Mouse (Mus musculus) neural tube, embryonic 10.5 days (tissue): Measurements from ENCODE around the gene Nhsl2.

ENCODE experiments used
- DNase-seq: peaks from one replicate; pipeline ENCODE4 v3.0.0-alpha.2; 2017; ENCODE audit warnings: low spot score; ENCODE audit errors: extremely low spot score

Nhsl2 gene

DNA sequence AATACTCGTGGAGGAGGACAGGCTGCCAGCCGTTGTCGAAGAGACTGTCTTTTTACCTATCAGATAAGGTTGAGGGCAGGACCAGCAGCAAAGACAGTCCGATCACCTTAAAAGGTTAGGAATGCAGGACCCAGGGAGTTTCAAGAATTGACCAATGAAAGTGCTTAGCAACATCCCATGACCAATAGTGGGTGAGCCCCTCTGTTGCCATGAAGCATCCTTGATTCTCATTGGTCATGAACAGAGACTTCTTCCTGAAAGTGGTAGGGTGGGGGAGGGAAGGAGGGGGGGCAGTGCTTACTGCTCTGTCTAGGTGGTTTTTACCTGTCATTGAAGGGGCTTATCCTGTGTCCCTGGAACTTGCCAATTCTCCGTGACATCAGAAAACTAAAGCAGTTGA, 130.1 kb downstream of the Nhsl2 start:
- no peak for DNase-seq

DNA sequence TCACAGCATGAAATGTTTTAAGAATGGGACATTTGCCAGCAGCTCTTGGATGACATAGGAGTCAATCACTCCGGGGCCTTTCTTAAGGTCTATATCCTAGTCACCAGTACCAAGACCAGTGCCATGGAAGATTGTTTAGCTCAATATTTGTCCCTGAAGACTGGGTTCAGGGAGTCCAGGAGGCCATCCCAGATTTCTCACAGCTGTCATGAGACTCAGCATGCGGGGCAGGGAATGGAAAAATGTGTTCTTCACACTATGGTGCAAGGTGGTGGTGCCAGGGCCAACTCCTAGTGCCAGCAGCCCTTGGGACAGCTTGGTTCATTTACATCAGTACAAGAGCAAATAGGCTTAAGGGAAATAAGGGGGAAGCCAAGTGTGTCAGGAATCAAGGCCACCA, 131.4 kb downstream of the Nhsl2 start:
- no peak for DNase-seq

DNA sequence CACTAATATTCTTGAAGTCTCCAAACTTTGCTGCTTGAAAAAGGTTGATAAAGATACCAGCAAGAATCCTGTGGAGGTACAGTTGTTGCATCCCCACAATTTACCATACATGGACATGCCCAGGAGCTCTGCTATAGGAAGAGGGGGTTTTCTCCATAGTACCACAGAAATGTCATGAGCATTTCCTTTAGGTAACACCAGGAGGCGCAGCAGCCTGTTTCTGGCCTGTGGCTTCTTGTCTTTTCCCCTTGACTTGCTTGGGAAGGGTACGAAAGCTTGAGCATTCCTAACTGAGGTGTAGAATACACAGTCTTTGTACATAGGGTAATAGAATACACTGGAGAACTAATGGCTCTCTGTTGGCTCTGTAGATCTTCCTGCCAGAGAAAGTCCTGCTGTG, 132.3 kb downstream of the Nhsl2 start:
- no peak for DNase-seq

DNA sequence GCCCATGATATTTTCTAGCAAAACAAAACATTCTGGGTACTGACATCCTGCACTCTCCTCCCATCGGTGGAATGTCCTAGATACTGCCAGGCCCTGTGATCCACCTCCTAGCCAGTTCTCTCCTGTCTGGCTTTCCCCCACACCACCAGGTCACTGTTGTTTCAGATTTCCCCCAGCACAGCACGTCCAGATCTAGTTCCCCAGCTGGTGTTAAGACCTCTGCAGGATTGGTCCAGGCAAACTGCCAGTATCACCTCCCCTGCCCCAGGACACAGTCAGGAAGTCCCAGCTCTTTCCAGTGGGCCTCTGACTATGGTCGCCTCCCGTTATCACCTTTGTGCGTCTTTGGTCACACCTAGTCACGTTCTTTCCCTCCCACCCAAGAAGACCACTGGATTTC, 134.5 kb downstream of the Nhsl2 start:
- DNase-seq = no peak

DNA sequence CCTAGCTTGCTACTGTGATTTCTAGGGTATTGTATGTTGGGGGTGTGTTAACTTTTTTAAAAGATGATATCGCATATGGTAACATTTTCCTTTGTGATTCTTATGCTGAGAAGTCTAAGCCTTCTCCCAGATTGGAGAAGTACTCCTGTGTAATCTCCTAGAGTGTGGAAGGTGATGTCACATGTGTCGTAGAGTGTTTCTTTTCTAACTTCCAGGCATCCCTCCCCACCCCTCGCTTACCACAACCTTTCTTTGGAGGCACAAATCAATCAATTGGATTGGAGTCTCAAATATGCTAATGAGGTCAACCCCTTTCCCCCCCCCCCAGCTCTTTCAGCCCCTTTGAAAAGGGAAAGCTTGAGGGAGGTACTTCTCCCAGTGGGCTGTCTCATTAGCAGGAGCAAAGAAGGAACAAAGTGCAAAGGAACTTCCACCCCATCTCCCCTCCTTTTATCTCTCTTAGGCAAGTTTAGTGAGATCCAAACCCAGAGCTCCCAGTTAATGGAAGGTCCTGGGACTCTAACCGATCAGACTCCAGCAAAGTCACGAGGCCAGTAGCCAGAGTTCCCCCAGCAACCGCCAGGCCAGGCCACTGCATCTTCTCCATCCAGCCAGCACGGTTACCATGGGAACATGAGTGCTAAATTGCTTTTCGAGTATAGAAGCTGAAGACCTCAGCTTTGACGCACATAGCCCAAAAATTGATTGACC, 137.6 kb downstream of the Nhsl2 start:
- peak; percentile 21 for DNase-seq

DNA sequence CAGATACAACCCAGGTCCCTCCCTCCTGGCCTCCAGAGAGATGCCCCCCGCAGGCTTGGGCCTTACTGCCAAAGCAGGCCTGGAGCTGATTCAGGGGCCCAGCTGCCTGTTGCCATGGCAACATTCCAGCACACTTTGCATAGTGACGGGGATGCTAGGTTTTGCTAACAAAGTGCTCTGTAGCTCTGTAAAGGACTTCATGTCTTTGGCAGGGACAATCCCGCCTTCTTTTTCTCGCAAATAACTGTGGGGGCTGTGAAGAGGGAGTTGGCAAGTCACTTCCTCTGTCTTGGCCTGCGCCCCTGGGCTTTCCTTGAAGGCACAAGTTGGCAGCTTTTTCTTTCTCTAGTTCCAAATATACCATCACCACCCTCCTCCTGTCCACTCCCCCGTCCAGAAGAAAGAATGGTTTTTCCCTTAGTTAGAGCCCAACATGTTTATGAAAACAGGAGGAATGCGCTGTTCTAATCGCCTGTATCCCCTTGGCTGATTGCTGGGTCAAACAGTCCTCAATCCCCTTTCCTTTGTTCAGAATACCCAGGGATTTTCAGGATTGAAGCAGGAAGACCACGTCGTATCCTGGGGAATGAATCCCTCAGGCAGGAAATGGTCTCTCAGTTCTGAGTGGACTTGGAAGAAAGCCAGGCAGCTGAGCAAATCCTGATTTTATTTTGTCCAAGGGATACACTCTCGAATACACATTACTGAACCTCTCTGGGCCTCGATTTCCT, 144.8 kb downstream of the Nhsl2 start:
- peak; percentile 46 for DNase-seq

DNA sequence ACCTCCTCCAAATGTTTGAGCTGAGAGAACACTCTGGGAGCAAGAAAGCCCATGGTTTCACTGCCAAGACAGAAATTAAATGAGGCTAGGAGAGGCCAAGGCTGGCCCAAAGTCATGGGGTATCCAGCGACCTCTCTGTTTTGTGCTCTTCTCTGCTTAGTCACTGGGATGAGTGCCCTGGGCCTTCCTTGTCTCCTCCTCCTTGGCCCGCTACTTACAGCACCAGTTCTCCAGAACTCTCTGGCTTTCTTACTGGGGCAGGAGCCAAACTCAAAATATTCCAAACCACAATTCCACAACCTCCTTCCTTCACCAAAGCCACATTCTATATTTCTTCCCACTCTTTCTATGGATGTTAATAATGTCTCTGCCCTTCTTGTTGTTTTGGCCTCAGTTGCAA, 147.5 kb downstream of the Nhsl2 start:
- no peak for DNase-seq

DNA sequence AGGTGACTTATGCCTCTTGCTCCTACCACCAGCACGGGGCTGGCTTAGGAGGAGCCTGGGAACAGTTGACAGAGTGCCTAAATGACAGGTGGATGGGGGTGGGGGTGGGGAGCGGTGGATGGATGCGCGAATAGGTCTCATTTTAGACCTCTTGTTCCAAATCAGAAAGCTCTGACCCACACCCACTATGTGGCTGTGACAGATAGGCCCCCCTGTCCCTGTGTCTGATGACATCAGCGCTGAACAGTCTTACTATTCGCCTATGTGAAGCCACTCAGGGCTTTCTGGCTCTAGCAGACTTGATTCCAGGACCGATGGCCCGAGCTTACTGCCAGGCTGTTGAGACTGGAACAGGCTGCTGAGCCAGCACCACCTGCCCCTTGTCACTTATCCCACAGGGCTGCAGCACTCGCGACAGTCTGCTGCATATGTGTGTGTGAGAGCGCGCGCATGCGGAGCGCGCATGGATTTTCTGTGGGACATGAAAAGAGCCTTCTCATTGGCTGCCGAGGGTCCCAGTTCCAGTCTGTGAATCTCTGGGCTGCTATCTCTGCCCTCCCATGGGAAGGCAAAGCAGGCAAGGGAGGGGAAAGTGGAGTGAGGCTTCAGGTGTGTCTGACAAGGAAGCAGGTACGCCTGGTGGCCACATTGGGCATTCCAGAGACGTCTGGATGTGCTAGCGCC, 154.6 kb downstream of the Nhsl2 start:
- no peak for DNase-seq

DNA sequence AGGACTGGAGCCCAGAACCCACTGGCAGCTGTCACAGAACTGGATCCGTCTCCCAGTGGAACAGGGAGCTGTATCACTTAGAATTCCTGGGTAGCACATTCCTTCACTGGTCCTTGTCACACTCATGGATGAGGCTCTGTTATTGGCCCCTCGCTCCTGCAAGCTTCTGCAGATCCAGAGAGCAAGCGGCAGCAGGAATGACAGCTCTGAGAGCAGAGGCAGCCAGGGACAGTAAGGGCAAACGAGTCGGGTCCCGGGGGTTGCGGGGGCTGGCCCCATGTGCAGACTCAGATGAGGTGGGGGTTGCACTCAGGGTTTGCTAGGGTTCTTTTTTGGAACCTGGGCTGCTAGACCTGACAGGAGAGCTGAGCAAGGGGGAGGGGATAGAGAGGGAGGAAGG, 155.2 kb downstream of the Nhsl2 start:
- DNase-seq = no peak

DNA sequence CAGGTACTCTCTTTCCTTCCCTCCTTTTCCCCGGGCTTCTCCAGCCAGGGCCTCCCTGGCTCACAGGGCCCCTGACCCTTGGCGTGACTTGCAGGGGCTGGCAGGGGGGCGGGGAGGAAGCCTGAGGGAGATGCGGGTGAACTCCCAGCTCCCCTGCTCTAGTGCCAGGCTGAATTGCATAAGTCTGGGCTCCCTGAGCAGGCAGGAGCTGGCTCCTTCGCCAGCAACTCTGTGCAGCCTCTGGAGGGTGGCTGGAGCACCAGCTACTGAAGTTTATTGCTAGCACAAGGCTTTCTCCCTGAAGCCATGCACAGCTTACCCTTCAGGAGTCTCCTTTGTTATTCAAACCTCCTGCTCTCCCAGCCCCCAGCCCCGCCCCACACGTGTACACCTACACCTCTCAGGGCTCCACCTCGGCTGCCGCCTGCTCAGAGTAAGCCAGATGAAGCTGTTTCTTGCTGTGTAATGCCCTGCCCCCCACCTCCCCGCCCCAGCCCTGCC, 156.0 kb downstream of the Nhsl2 start:
- DNase-seq = peak; percentile 21

DNA sequence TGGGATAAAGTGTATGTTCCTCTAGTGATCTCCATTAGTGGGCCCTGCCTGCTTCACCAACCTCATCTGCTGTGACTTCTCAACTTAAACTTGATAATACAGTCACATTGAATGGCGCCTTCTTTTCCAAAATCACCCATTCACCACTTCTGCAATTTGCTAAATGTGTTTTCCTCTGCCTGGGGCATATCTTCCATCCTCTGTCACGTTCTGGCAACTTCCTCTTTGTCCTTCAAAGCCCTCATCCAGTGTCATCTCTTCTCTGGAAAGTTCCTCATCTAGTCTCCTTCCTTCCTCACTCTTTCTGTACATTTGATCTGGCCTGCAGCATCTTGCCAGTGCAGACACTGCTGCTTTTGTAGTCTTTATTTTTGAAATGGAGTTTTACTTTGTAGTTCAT, 158.8 kb downstream of the Nhsl2 start:
- no peak for DNase-seq

DNA sequence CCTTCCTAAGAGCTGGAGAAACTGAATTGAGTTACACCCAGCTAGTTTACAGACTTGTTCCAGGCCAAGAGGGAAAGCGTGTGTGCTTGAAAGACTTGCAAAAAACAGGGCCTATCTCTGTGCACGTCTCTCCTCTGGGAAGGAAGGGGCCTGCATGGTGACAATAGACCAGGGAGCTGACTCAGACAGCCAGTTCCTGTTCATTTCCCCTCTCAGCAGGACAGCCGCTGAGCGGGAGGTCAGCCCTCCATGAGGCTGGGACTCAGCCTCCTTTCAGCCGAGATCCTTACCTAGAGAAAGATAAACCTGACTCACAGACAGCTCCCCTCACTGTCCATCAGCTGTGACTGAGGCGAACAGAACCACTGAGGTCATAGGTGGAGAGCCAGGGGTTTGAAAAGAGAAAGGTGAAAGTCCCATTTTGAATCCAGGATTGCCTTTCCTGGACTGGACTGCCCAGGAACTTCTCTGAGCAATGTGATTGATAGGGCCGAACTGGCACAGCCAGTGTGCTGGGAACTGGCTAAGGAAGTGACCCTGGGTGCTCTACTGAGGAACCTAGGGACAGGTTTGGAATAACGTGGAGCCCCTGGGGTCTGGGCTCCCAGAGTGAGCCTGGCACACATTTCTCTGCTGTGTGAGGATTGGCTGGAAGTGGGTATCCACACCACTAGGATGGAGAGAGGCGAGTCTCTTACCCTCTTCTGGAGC, 168.2 kb downstream of the Nhsl2 start:
- no peak for DNase-seq

DNA sequence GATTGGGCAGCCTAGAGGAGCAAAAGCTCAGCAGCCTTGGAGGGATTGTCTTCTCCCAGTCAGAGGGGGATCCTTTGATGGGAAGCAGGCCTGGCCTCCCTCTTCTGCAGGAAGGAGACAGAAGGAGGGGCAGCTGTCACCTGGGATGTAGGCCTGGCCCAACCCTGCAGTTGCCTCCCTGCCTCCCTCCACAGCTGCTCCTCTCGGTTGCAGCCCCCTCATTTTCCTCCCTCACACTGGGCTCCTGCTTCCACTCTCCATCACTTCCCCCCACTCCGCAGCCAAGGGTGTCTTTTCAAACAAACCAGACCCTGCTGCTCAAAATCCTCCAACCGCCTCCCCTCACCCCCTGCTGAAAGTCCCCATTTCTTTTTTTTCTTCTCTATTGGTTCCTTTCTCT, 169.7 kb downstream of the Nhsl2 start:
- DNase-seq = no peak

DNA sequence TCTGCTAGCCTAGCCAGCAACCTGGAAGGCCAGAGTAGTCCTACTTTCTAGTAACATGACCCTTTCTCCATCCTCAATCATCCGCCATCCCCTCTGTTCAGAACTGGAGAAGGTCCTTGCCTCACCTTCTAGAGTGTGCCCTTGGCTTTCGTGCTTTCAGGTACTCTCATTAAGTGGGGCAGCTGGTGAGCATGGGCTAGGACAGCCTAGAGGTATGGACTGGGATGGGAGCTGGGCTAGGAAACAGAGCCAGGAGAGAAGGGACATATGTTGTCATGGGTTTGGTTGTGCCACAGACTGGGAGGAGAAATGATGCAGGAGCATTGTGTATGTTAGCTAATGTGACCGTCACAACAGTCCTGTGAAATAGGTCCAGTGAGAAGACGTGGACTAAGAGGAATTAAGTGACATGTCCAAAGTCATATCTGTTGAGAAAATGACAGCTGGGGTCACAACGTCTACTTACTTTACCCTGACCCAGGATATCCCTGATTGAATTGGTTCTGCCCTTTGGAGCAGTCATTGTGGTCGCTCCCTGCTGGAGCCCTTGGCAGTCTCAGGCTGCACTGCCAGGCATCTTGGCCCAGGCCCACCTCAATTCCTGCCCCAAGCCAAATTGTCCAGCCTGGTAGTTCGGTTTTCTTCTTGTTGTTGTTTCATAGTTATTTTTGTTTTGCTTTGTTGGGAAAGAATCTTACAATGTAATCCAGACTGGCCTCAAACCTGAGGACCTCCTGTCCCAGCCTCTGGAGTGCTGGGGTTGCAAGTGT, 170.5 kb downstream of the Nhsl2 start:
- no peak for DNase-seq

DNA sequence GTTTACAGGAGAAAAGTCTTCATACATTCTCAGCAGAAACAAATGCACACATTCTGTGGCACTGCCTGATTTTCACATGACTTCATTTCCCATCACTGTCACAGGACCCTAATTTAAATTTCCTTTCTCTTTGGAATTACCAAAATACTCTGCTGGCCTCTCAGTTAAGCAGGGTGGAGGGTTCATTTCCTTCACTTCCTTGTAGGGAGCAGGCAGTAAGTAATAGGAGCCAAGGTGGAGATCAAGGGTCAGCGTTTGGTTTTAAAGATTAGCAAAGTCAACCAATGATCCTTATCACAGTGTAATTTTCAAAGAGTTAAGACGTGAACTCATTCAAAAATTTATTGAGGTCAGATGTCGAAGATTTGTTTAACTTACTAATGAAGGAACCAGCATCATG, 175.8 kb downstream of the Nhsl2 start:
- DNase-seq = no peak

DNA sequence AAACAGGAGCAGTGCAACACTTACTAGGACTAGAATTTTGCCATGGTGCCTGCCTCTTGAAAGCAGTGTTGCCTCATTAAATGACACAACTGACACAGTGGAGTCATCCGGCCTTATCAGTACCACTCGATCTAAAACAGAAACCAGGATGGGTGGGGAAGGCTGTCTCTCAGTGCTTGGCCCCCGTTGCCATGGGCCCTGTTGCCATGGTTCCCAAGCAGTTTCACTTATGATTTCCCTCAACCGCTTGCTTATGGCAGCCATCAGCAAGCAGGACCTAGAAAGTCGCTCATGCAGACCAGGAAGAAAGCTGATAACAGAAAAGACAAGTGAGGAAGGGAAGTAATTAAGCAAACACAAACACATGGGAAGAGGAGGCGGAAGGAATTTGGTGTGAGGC, 182.7 kb downstream of the Nhsl2 start:
- no peak for DNase-seq

DNA sequence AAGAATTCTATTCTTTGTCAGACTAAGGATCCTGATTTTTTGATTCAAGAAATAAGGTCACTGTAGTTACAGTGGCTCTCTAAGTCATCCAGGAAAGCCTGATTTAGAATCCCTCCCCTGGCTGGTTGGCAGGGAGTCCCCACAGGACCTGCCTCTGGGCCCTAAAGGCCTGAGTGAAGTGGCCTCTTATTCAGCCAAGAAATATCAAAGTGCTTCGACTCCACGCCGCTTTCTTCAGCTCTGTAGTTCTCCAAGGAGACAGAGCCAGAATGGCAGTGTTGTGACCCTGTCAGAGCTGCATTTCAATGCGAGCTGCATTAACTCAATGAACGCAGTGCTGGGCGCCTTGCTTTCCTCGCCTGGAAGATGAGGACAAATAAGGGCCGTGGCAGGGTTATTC, 183.2 kb downstream of the Nhsl2 start:
- DNase-seq = no peak

DNA sequence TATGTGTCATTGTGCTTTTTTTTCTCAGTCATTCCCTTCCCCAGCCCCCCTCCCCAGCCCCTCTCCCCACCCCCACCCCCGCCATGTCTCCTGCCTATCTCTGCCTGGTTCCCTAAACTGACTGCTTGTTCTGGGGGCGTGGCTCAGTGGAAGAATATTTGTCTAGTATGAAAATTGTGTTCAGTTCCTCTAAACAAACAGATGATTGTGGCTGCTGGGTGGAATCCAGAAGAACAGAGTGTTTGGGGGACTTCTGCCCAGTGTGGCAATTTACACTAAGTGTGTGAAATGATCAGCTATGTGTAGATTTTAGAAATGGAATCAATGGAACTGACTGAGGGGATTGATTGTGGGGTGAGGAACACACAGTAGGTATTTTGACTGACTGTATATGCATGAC, 184.4 kb downstream of the Nhsl2 start:
- no peak for DNase-seq

DNA sequence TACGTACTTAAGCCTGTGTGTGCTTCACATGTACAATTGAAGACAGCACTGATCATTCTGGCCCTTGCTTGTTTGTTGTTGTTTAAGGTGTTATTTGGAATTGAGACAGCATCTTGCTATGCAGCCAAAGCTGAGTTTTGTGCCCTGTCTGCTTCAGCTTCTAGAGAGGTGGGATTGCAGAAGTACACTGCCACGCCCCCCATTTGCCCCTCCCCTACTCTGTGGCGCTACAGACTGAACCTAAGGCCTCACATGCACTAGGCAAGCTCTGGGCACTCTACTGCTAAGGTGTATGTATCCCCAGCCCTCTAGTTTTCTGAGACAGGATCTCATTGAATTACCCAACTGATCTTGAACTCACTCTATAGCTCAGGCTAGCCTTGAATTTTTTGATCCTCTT, 186.5 kb downstream of the Nhsl2 start:
- DNase-seq = no peak

DNA sequence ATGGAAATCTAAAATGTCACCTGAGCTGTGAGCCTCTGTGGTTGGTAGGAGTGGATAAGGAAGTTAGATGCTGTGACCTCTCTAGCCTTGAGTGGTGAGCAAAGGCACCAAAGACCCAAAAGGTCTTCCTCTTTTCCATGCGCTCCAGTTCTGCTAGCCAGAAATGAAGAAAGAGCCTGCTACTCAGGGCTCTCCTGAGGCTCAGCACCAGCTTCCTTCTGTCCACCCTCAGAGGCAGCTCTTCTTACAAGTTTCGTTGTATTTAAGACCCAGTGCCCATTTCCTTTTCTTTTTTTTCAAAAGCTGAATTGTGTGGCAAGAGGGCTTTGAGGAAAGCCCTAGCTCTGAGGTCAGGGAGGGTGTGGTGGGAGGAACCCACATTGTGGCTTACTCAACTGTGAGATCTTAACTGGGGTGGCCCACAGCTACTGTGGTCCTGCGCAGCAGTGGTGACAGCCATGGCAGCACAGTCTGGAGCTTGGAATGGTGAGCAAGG, 187.7 kb downstream of the Nhsl2 start:
- no peak for DNase-seq

DNA sequence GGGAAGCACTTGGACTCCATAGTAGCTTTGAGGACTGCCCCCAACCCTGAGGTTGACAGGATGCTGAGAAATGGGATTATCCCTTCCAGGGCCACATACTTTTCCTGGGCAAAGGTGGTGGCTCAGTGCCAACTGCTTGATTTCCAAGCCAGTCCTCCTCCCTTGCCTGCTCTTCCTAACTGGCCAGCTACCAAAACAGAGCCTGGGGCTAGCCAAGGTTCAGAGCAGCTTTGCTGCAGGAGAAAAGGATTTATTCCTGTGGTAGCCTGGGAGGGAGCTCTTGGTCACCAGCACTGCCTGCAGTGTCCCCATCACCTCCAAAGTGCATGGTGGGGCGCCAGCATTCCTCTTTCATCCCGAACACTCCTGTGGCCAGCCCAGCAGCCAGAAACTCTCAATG, 188.3 kb downstream of the Nhsl2 start:
- no peak for DNase-seq
